Mouse (Mus musculus) kidney, postnatal 0 days (tissue): Measurements from ENCODE around the gene Fst. TPM values are rescaled to one million over a fixed set of nuclear protein-coding genes. Genes with fewer than 3 reads are reported as not detected.

Experiments
- ATAC-seq: fragments of 200-750 bp; cut with Nextera tagmentation; replicated peaks from 2 replicates; pipeline ENCODE4 v1.8.0; 2017; ENCODE audit warnings: low read depth, moderate number of reproducible peaks, moderate TSS enrichment, moderate library complexity; ENCODE audit not compliant: low FRiP score
- DNase-seq: peaks from one replicate; pipeline ENCODE4 v3.0.0-alpha.2; 2016; ENCODE audit warnings: low spot score
- H3K27ac ChIP-seq: fragments of 300-500 bp; sonication (generic); 2 replicates; pipeline ENCODE4 v1.5.1; 2014; ENCODE audit warnings: mild to moderate bottlenecking
- H3K27me3 ChIP-seq: fragments of 300-500 bp; sonication (generic); 2 replicates; pipeline ENCODE4 v1.6.1; 2014; ENCODE audit warnings: low read length, mixed read lengths; ENCODE audit not compliant: insufficient read depth
- H3K36me3 ChIP-seq: fragments of 300-500 bp; sonication (generic); 2 replicates; pipeline ENCODE4 v1.6.1; 2014; ENCODE audit warnings: low read length, mixed read lengths; ENCODE audit not compliant: insufficient read depth
- H3K4me1 ChIP-seq: fragments of 300-500 bp; sonication (generic); replicated peaks from 2 replicates; pipeline ENCODE4 v1.6.1; 2014; ENCODE audit warnings: antibody characterized with exemption, low read length, mixed read lengths; ENCODE audit not compliant: insufficient read depth
- H3K4me2 ChIP-seq: fragments of 300-500 bp; sonication (generic); 2 replicates; pipeline ENCODE4 v1.6.1; 2014; ENCODE audit warnings: mild to moderate bottlenecking, low read length, moderate library complexity, mixed read lengths
- H3K4me3 ChIP-seq: fragments of 300-500 bp; sonication (generic); replicated peaks from 2 replicates; pipeline ENCODE4 v1.5.1; 2014; ENCODE audit warnings: low read depth, low read length
- H3K9ac ChIP-seq: fragments of 300-500 bp; sonication (generic); 2 replicates; pipeline ENCODE4 v1.6.1; 2014; ENCODE audit warnings: low read depth, low read length
- H3K9me3 ChIP-seq: fragments of 300-500 bp; sonication (generic); replicated peaks from 2 replicates; pipeline ENCODE4 v1.6.1; 2016; ENCODE audit warnings: low read length, inconsistent platforms, mixed read lengths
- CTCF ChIP-seq: IDR thresholded peaks from 2 replicates; pipeline ENCODE4 v1.5.1; 2016; ENCODE audit warnings: antibody characterized with exemption, low read depth, mild to moderate bottlenecking, moderate library complexity
- WGBS: fragments of 180-500 bp; shearing (Covaris S2); extraction: QIAGEN DNeasy Blood & Tissue Kit; methylation state at CpG from one replicate; pipeline ENCODE4 v1.1.7; 2014; 5-methylcytosine and 5-hydroxymethylcytosine counted together
- polyA plus RNA-seq: library from polyadenylated mRNA; unstranded; fragments of >200 nt; fragmentation: Nextera tagmentation; extraction: Ambion mirVana; gene quantifications from 2 replicates; pipeline ENCODE4 v1.2.1, GENCODE M21; 2015

Fst gene
- polyA plus RNA-seq, 1 experiment from 2014 or later = 2.9 TPM

DNA sequence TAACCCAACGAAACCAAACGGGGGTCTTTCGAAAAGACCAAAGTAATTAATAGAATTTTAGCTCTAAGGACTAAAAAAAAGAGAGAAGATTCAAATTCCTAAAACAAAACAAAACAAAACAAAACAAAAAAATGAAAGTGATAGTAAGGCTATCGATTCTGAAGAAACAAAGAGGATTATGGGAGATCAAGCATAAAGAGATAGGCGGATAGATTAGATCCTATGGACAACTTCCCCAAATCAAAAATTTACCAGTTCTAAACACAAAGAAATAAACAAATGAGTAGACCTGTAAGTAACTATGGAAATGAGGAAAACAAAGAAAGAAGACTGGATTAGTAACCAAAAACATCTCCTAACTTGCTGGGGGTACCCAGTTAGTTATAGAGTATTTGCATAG, 33.5 kb downstream of the Fst start:
- TF ChIP-seq CTCF = no peak

DNA sequence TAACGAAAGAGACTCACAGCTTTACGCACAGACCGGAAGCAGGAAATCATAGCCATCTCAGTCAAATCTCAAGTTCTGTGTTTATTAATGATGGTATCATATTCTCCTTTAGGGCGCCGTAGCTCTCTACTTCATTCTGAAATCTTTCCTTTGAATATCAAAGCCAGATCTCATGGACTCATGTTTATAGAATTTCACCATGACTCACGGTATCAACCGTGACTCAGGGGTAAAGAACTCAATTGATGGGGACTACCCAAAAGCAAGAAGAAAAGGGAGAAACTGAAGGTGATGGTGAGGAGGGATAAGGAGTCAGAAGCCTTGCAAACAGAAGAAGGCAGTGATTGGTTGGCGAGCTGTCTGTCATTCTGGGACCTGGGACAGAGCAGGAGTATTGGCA, 38.5 kb downstream of the Fst start:
- Histone ChIP-seq H3K4me1 (no peaks in the 10 kb centered on the region), H3K27ac (no peak overlapping the region), H3K4me3 (no peak overlapping the region), H3K9ac (no peak overlapping the region), H3K36me3 (no peaks in the 10 kb centered on the region), H3K27me3 (no peaks in the 10 kb centered on the region), H3K9me3 (no peaks in the 10 kb centered on the region), H3K4me2 (no peak overlapping the region)
- ATAC-seq (no peak), DNase-seq (no peak)
- WGBS = 79% methylated on average over 8 of the region's 8 CpGs
- no peak for TF ChIP-seq CTCF

More for the DNA sequence above, 33.5 kb downstream of the Fst start:
- WGBS = 95% methylated on average over 5 of the region's 5 CpGs
- Histone ChIP-seq H3K4me3 (no peak overlapping the region), H3K4me1 (no peaks in the 10 kb centered on the region), H3K9ac (no peak overlapping the region), H3K9me3 (no peaks in the 10 kb centered on the region), H3K36me3 (no peaks in the 10 kb centered on the region), H3K27ac (no peak overlapping the region), H3K27me3 (no peaks in the 10 kb centered on the region), H3K4me2 (no peak overlapping the region)
- no peak for DNase-seq
- no peak for ATAC-seq

DNA sequence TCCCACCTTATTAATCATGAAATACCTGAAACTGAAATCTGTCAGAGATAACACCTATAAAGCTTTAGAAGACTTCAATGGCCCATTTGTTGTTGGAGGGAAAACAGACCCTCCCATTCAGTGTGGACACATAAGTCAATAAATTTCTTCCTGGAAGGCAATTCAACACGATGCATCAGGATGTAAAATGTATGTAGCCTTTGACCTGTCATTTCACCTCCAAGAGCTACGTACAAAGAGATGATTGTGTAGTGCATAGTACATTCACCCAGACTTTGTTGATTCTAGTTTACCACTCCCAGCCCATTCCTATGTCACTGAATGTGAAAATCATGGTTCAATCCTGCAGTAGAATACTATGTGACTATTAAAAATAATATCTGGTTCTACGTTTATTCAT, 39.4 kb downstream of the Fst start:
- Histone ChIP-seq H3K36me3 (no peaks in the 10 kb centered on the region), H3K27ac (no peak overlapping the region), H3K9me3 (no peaks in the 10 kb centered on the region), H3K4me2 (no peak overlapping the region), H3K4me3 (no peak overlapping the region), H3K4me1 (no peaks in the 10 kb centered on the region), H3K9ac (no peak overlapping the region), H3K27me3 (no peaks in the 10 kb centered on the region)
- no peak for DNase-seq
- no peak for TF ChIP-seq CTCF
- WGBS = 57% methylated on average over 3 of the region's 3 CpGs
- ATAC-seq = no peak

DNA sequence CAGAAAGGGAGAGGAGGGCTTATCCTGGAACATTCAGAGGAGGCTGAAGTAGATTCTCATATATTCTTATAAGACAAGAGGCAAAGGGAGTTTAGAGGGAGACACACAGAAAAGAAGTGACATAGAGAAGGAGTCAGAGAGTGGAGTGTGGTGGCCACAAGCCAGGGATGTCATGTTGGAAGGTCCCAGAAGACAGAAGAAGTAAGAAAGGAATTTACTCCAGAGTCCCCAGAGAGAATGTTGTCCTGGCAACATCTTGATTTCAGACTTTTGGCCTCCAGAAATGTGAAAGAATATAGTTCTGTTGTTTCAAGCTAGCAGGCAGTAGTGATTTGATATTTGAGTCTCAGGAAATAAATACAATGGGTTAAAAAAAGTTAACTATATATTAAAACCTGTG, 46.4 kb downstream of the Fst start:
- H3K4me2 ChIP-seq = no peak overlapping the region
- ATAC-seq (no peak), DNase-seq (no peak)
- TF ChIP-seq CTCF = no peak
- H3K4me1 ChIP-seq = no peaks in the 10 kb centered on the region
- no peak overlapping the region for H3K27ac ChIP-seq
- no peaks in the 10 kb centered on the region for H3K27me3 ChIP-seq
- no peak overlapping the region for H3K9ac ChIP-seq
- no peaks in the 10 kb centered on the region for H3K36me3 ChIP-seq
- H3K9me3 ChIP-seq = no peaks in the 10 kb centered on the region
- H3K4me3 ChIP-seq = no peak overlapping the region

DNA sequence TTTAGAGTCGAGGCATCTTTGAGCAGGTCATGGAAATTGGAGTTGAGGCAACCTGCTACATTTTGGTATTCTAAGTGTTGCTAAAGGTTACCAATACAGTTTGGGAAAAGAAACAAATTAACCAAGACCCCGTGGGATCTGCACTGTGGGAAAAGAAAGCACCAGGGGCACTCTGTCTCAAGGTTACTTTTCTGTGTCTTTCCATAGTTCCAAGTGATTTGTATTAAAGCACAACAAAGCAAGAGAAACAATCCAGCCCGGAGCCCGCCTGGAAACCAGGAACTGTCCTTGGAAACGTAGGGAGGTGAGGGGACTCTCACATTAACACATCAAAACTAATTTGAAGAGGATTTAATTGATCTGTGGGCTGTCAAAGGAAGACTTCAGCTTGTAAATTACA, 51.9 kb downstream of the Fst start:
- Histone ChIP-seq H3K9me3 (no peaks in the 10 kb centered on the region), H3K4me2 (no peak overlapping the region), H3K27ac (no peak overlapping the region), H3K9ac (no peak overlapping the region), H3K36me3 (no peaks in the 10 kb centered on the region), H3K4me1 (no peaks in the 10 kb centered on the region), H3K27me3 (no peaks in the 10 kb centered on the region), H3K4me3 (no peak overlapping the region)
- WGBS = 14% methylated on average over 5 of the region's 5 CpGs
- TF ChIP-seq CTCF = no peak
- DNase-seq (no peak), ATAC-seq (no peak)

DNA sequence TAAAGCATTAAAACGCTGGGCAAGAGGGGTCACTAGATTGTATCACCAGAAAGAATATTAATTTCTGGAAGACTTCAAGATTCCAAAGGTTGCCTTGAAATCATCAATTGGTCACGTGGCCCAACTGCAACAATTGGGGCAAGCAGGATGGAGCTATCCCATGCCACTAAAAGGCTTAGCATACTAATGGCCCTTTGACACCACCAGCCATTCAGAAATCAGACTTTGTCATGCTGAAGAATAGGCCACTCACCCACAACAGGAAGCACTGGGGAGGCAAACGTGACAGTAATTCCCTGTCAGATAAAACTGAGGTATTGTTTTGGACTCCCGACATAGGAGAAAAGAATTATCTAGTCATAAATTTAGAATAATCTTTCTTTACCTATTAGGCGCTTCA, 52.3 kb downstream of the Fst start:
- no peak overlapping the region for H3K27ac ChIP-seq
- no peaks in the 10 kb centered on the region for H3K9me3 ChIP-seq
- no peaks in the 10 kb centered on the region for H3K27me3 ChIP-seq
- H3K4me3 ChIP-seq = no peak overlapping the region
- no peaks in the 10 kb centered on the region for H3K36me3 ChIP-seq
- 29% methylated on average over 5 of the region's 5 CpGs for WGBS
- H3K4me1 ChIP-seq = no peaks in the 10 kb centered on the region
- no peak for DNase-seq
- ATAC-seq = no peak
- no peak for TF ChIP-seq CTCF
- H3K4me2 ChIP-seq = no peak overlapping the region
- H3K9ac ChIP-seq = no peak overlapping the region

DNA sequence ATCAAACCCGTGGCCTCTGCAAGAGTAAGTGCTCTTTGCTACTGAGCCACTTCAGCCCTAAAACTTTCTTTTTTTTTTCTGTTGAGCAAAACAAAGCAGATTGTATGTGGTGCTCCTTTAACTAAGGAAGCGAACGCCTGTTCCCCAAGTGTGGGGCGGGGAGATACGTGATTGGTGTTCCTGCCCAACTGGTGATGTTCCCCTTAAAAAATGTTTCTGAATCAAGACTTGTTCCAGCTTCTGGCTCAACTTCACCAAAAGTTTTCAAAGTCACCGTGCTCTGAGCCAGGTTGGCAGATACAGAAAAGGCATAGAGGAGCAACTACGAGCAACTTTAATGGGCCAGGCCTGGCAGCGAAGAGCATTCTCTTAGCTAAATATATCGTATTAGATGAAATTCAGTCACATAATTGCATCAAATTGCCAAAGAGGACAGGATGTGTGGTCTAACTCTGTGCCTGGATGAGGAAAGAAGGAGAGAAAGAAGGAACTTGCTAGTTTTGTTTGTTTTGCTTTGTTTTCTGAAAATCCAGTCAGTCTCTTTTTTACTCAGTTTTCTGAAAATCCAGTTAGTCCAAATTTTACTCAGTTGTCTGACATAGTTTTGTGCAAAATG, 53.5 kb downstream of the Fst start:
- no peaks in the 10 kb centered on the region for H3K36me3 ChIP-seq
- H3K27me3 ChIP-seq = no peaks in the 10 kb centered on the region
- H3K9me3 ChIP-seq = no peaks in the 10 kb centered on the region
- H3K4me3 ChIP-seq = no peak overlapping the region
- no peak overlapping the region for H3K9ac ChIP-seq
- H3K4me2 ChIP-seq = no peak overlapping the region
- no peak for ATAC-seq
- DNase-seq = no peak
- 91% methylated on average over 9 of the region's 9 CpGs for WGBS
- TF ChIP-seq CTCF = no peak
- no peak overlapping the region for H3K27ac ChIP-seq
- no peaks in the 10 kb centered on the region for H3K4me1 ChIP-seq

Other genes with a start within 250 kb of the Fst start
- gene Ndufs4, start 70.7 kb downstream of the Fst start, polyA plus RNA-seq = 410 and 441 TPM in 2 replicates